ENCODE assay signal across 26 mouse cellular contexts in the genomic region with DNA sequence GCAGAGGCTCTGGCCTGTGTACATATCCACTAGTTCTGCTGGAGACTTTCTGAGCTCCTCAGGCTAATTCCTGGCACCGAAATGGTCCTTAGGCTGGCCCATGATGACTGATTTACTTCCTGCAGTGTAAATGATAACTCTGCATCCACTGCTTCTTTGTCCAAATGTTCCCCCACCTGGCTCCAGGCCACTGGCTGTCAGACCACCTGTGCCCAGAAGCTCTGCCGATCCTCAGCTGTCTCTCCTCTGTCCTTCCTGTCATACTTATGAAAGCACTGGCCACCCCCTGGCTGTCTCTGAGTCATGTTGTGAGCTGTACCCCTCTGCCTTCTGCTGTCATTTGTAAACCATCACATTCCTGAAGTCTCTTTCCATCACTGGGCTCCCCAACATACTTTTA.
"Had no signal": no experiment of that assay in that cellular context is flagged by ENCODE, and none has a peak within 500 bp of the region (broad histone marks: within the 10 kb centered on the region; RNA-seq: fewer than 3 reads in every experiment).

No protein-coding gene starts in this region.

- ATAC-seq: liver, embryonic 12.5 days; midbrain, embryonic 16.5 days had no signal

- H3K9ac ChIP-seq: limb, embryonic 13.5 days; liver, embryonic 12.5 days; liver, embryonic 15.5 days; lung, embryonic 15.5 days; neural tube, embryonic 12.5 days; neural tube, embryonic 15.5 days had no signal

- H3K4me3 ChIP-seq: left cerebral cortex, adult 2 months; limb, embryonic 10.5 days; limb, embryonic 13.5 days; liver, embryonic 12.5 days; liver, embryonic 15.5 days; lung, embryonic 15.5 days; megakaryocyte, embryonic 14.5 days; midbrain, embryonic 10.5 days; neural tube, embryonic 12.5 days; neural tube, embryonic 15.5 days had no signal

- H3K36me3 ChIP-seq: limb, embryonic 10.5 days; limb, embryonic 13.5 days; liver, embryonic 12.5 days; liver, embryonic 15.5 days; lung, embryonic 15.5 days; midbrain, embryonic 10.5 days; neural tube, embryonic 12.5 days; neural tube, embryonic 15.5 days had no signal

- DNase-seq: kidney, adult 18-20 months; kidney, postnatal 25 days; layer of hippocampus, postnatal 36 days; liver; lung, adult 18-20 months; lung, postnatal 10 days; lung, postnatal 36 days; right cerebral cortex, adult 18-20 months; right cerebral cortex, postnatal 14 days; right cerebral cortex, postnatal 4 days; thymus, adult 2 months; thymus, postnatal 14 days; thymus, postnatal 4 days had no signal

- H3K4me1 ChIP-seq: limb, embryonic 10.5 days; limb, embryonic 13.5 days; liver, embryonic 12.5 days; liver, embryonic 15.5 days; lung, embryonic 15.5 days; megakaryocyte, embryonic 14.5 days; midbrain, embryonic 10.5 days; neural tube, embryonic 12.5 days; neural tube, embryonic 15.5 days had no signal

- H3K4me2 ChIP-seq: limb, embryonic 13.5 days; liver, embryonic 12.5 days; liver, embryonic 15.5 days; lung, embryonic 15.5 days; neural tube, embryonic 12.5 days; neural tube, embryonic 15.5 days had no signal

- H3K27me3 ChIP-seq: limb, embryonic 13.5 days; liver, embryonic 12.5 days; liver, embryonic 15.5 days; lung, embryonic 15.5 days; megakaryocyte, embryonic 14.5 days; neural tube, embryonic 12.5 days; neural tube, embryonic 15.5 days had no signal

- H3K27ac ChIP-seq: kidney, postnatal 0 days; left cerebral cortex, adult 2 months; limb, embryonic 10.5 days; limb, embryonic 13.5 days; liver, embryonic 12.5 days; liver, embryonic 15.5 days; lung, embryonic 15.5 days; midbrain, embryonic 10.5 days; neural tube, embryonic 12.5 days; neural tube, embryonic 15.5 days; stomach, postnatal 0 days had no signal

- H3K9me3 ChIP-seq: limb, embryonic 10.5 days; limb, embryonic 13.5 days; liver, embryonic 12.5 days; liver, embryonic 15.5 days; lung, embryonic 15.5 days; midbrain, embryonic 10.5 days; neural tube, embryonic 12.5 days; neural tube, embryonic 15.5 days had no signal
